Mouse (Mus musculus): ENCODE measurements around the gene Gm48551. TPM values are rescaled to one million over a fixed set of nuclear protein-coding genes. Genes with fewer than 3 reads are reported as not detected.

Gene Gm48551
- polyA plus RNA-seq, 1 experiment from 2014 or later = 2.1 TPM

- Histone ChIP-seq H3K9ac (peak overlapping the region; percentile 20; the same call in 1 of the 2 replicates), H3K9me3 (no peaks in the 10 kb centered on the region), H3K4me1 (peaks cover 37% of the 10 kb centered on the region), H3K4me3 (no peak overlapping the region), H3K36me3 (no peaks in the 10 kb centered on the region), H3K4me2 (no peak overlapping the region), H3K27ac (replicated peaks) (no peak overlapping the region), H3K27me3 (replicated peaks) (peaks cover 8% of the 10 kb centered on the region; the same call in 1 of the 2 replicates)
- 51% methylated on average over 15 of the region's 15 CpGs for WGBS
- no peak for ATAC-seq (ENCODE audit: extremely low read depth, insufficient number of reproducible peaks, low FRiP score, low TSS enrichment)
Observed at GRCm38 (mm10) chr10:81434361-81435263, 50.3 kb downstream of the Gm48551 start.

DNA sequence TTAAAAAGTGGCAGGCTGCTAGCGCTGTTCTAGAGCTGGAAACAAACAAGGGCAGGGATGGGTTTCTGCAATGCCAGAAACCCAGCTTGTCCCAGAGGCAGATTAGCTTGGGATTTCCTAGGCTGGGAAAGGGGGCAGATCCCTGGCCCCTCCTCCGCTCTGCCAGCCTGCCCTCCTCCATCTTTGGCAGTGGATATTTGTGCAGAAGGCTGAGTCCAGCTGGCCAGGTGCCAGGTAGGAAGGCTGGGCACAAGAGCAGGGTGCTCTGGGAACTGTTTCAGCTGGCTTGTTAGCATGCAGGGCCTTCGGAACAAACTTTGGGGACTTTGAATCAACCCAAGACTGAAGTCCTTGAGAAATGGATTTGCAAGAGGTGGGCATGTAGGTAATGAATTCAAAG, 51.2 kb downstream of the Gm48551 start:
- Histone ChIP-seq H3K4me1 (peaks cover 34% of the 10 kb centered on the region), H3K4me3 (no peak overlapping the region), H3K27me3 (replicated peaks) (peaks cover 8% of the 10 kb centered on the region; the same call in 1 of the 2 replicates), H3K27ac (replicated peaks) (no peak overlapping the region), H3K36me3 (no peaks in the 10 kb centered on the region), H3K4me2 (no peak overlapping the region), H3K9me3 (no peaks in the 10 kb centered on the region), H3K9ac (peak overlapping the region; percentile 20; the same call in 1 of the 2 replicates)
- WGBS = 56% methylated on average over 3 of the region's 3 CpGs
- ATAC-seq (ENCODE audit: extremely low read depth, insufficient number of reproducible peaks, low FRiP score, low TSS enrichment) = no peak

DNA sequence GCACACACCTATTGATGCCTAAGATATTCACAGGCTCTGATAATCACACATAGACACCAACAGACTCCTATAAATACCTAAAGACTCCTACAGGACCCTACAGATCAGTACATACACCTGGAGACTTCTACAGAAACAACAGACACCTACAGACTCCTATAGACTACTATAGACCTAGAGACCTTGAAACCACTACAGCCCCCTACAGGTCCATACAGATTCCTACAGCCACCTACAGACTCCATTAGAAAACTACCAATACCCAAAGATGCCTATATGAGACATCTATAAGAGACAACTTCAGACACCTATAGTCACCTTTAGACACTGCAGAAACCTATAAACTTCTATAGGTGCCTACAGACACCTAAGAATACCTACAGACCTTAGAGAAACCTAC, 56.8 kb downstream of the Gm48551 start:
- H3K27ac ChIP-seq (replicated peaks) = no peak overlapping the region
- no peak overlapping the region for H3K4me3 ChIP-seq
- no peak overlapping the region for H3K9ac ChIP-seq
- no peaks in the 10 kb centered on the region for H3K36me3 ChIP-seq
- H3K9me3 ChIP-seq = no peaks in the 10 kb centered on the region
- no peak overlapping the region for H3K4me2 ChIP-seq
- no peaks in the 10 kb centered on the region for H3K4me1 ChIP-seq
- ATAC-seq (ENCODE audit: extremely low read depth, insufficient number of reproducible peaks, low FRiP score, low TSS enrichment) = no peak
- peaks cover 27% of the 10 kb centered on the region for H3K27me3 ChIP-seq (replicated peaks)

Small RNA genes lying within 50 kb of the gene (microRNA-seq; reads per million reads assigned to microRNA genes)
- 1.6 reads per million for gene Mir1191b
- gene Mir6913 = 0.61 reads per million

Other genes starting within 250 kb of the Gm48551 start
- 19.5 and 20.1 TPM in 2 replicates for gene Zbtb7a, start 249.2 kb upstream of the Gm48551 start, polyA plus RNA-seq (2015; fragmentation: Nextera tagmentation; extraction: Ambion mirVana)
- gene Pias4, start 216.5 kb upstream of the Gm48551 start, polyA plus RNA-seq (2015; fragmentation: Nextera tagmentation; extraction: Ambion mirVana) = 35.7 and 40.3 TPM in 2 replicates
- gene Eef2, start 207.8 kb upstream of the Gm48551 start, polyA plus RNA-seq (2015; fragmentation: Nextera tagmentation; extraction: Ambion mirVana) = 393 and 411 TPM in 2 replicates
- 41.5 and 42.4 TPM in 2 replicates for gene Dapk3, start 201.5 kb upstream of the Gm48551 start, polyA plus RNA-seq (2015; fragmentation: Nextera tagmentation; extraction: Ambion mirVana)
- gene 4930442H23Rik, start 200.6 kb upstream of the Gm48551 start, polyA plus RNA-seq (2015; fragmentation: Nextera tagmentation; extraction: Ambion mirVana) = 0.27 TPM in 1 of 2 replicates, not detected in the other
- 5.2 and 6.1 TPM in 2 replicates for gene Nmrk2, start 182.4 kb upstream of the Gm48551 start, polyA plus RNA-seq (2015; fragmentation: Nextera tagmentation; extraction: Ambion mirVana)
- 0.43 and 0.53 TPM in 2 replicates for gene Atcay, start 153.6 kb upstream of the Gm48551 start, polyA plus RNA-seq (2015; fragmentation: Nextera tagmentation; extraction: Ambion mirVana)
- 4.1 and 6.5 TPM in 2 replicates for gene Zfr2, start 151.3 kb upstream of the Gm48551 start, polyA plus RNA-seq (2015; fragmentation: Nextera tagmentation; extraction: Ambion mirVana)
- gene Matk, start 131.5 kb upstream of the Gm48551 start, polyA plus RNA-seq (2015; fragmentation: Nextera tagmentation; extraction: Ambion mirVana) = 1.6 and 1.9 TPM in 2 replicates
- 244 and 260 TPM in 2 replicates for gene Mrpl54, start 117.5 kb upstream of the Gm48551 start, polyA plus RNA-seq (2015; fragmentation: Nextera tagmentation; extraction: Ambion mirVana)
- 45.4 and 51.4 TPM in 2 replicates for gene Apba3, start 117.5 kb upstream of the Gm48551 start, polyA plus RNA-seq (2015; fragmentation: Nextera tagmentation; extraction: Ambion mirVana)
- gene Tjp3, start 92.9 kb upstream of the Gm48551 start, polyA plus RNA-seq (2015; fragmentation: Nextera tagmentation; extraction: Ambion mirVana) = 2.2 and 2.4 TPM in 2 replicates
- gene Pip5k1c, start 91.5 kb upstream of the Gm48551 start, polyA plus RNA-seq (2015; fragmentation: Nextera tagmentation; extraction: Ambion mirVana) = 31.0 and 32.0 TPM in 2 replicates
- gene Cactin, start 63.4 kb upstream of the Gm48551 start, polyA plus RNA-seq (2015; fragmentation: Nextera tagmentation; extraction: Ambion mirVana) = 25.6 and 28.2 TPM in 2 replicates
- gene Tbxa2r, start 55.7 kb upstream of the Gm48551 start, polyA plus RNA-seq (2015; fragmentation: Nextera tagmentation; extraction: Ambion mirVana) = 13.6 and 14.7 TPM in 2 replicates
- gene Gipc3, start 41.2 kb upstream of the Gm48551 start, polyA plus RNA-seq (2015; fragmentation: Nextera tagmentation; extraction: Ambion mirVana) = 0.06 TPM in 1 of 2 replicates, not detected in the other
- gene Hmg20b, start 34.0 kb upstream of the Gm48551 start, polyA plus RNA-seq (2015; fragmentation: Nextera tagmentation; extraction: Ambion mirVana) = 81.9 and 90.9 TPM in 2 replicates
- 10.7 and 11.1 TPM in 2 replicates for gene Mfsd12, start 27.0 kb upstream of the Gm48551 start, polyA plus RNA-seq (2015; fragmentation: Nextera tagmentation; extraction: Ambion mirVana)
- 0.98 and 1.1 TPM in 2 replicates for gene 4930404N11Rik, start 18.6 kb upstream of the Gm48551 start, polyA plus RNA-seq (2015; fragmentation: Nextera tagmentation; extraction: Ambion mirVana)
- gene Fzr1, start 6.0 kb upstream of the Gm48551 start, polyA plus RNA-seq (2015; fragmentation: Nextera tagmentation; extraction: Ambion mirVana) = 72.2 and 78.1 TPM in 2 replicates
- 69.7 and 73.6 TPM in 2 replicates for gene Dohh, start within 50 bp of the Gm48551 start, polyA plus RNA-seq (2015; fragmentation: Nextera tagmentation; extraction: Ambion mirVana)
- gene Gm48552, start 4.5 kb downstream of the Gm48551 start, polyA plus RNA-seq (2015; fragmentation: Nextera tagmentation; extraction: Ambion mirVana) = 0.82 and 1.1 TPM in 2 replicates
- gene Smim24, start 8.6 kb downstream of the Gm48551 start, polyA plus RNA-seq (2015; fragmentation: Nextera tagmentation; extraction: Ambion mirVana) = 2.7 and 3.1 TPM in 2 replicates
- gene Nfic, start 71.2 kb downstream of the Gm48551 start, polyA plus RNA-seq (2015; fragmentation: Nextera tagmentation; extraction: Ambion mirVana) = 56.6 and 57.4 TPM in 2 replicates
- 0.15 and 0.16 TPM in 2 replicates for gene Celf5, start 98.2 kb downstream of the Gm48551 start, polyA plus RNA-seq (2015; fragmentation: Nextera tagmentation; extraction: Ambion mirVana)
- 51.7 and 53.8 TPM in 2 replicates for gene Ncln, start 111.9 kb downstream of the Gm48551 start, polyA plus RNA-seq (2015; fragmentation: Nextera tagmentation; extraction: Ambion mirVana)
- 0.53 and 0.62 TPM in 2 replicates for gene S1pr4, start 115.7 kb downstream of the Gm48551 start, polyA plus RNA-seq (2015; fragmentation: Nextera tagmentation; extraction: Ambion mirVana)
- 1.5 and 2.0 TPM in 2 replicates for gene Gna15, start 139.8 kb downstream of the Gm48551 start, polyA plus RNA-seq (2015; fragmentation: Nextera tagmentation; extraction: Ambion mirVana)
- 59.0 and 62.7 TPM in 2 replicates for gene Gna11, start 160.7 kb downstream of the Gm48551 start, polyA plus RNA-seq (2015; fragmentation: Nextera tagmentation; extraction: Ambion mirVana)
- 629 and 649 TPM in 2 replicates for gene Aes, start 175.0 kb downstream of the Gm48551 start, polyA plus RNA-seq (2015; fragmentation: Nextera tagmentation; extraction: Ambion mirVana)
- gene Tle2, start 190.1 kb downstream of the Gm48551 start, polyA plus RNA-seq (2015; fragmentation: Nextera tagmentation; extraction: Ambion mirVana) = 23.4 and 26.4 TPM in 2 replicates
- gene Tle6, start 216.6 kb downstream of the Gm48551 start, polyA plus RNA-seq (2015; fragmentation: Nextera tagmentation; extraction: Ambion mirVana) = 30.1 and 30.4 TPM in 2 replicates
- 0.44 and 0.64 TPM in 2 replicates for gene BC025920, start 221.8 kb downstream of the Gm48551 start, polyA plus RNA-seq (2015; fragmentation: Nextera tagmentation; extraction: Ambion mirVana)
- 24.6 and 25.6 TPM in 2 replicates for gene Sirt6, start 243.3 kb downstream of the Gm48551 start, polyA plus RNA-seq (2015; fragmentation: Nextera tagmentation; extraction: Ambion mirVana)
- gene Ankrd24, start 244.1 kb downstream of the Gm48551 start, polyA plus RNA-seq (2015; fragmentation: Nextera tagmentation; extraction: Ambion mirVana) = 10.3 and 10.6 TPM in 2 replicates